Mouse (Mus musculus): ENCODE results near the gene Id3. TPM values are rescaled to one million over a fixed set of nuclear protein-coding genes. Genes with fewer than 3 reads are reported as not detected.

Id3 gene
- total RNA-seq, 2 experiments from 2014 or later: 14.7 TPM; not detected in 1

DNA sequence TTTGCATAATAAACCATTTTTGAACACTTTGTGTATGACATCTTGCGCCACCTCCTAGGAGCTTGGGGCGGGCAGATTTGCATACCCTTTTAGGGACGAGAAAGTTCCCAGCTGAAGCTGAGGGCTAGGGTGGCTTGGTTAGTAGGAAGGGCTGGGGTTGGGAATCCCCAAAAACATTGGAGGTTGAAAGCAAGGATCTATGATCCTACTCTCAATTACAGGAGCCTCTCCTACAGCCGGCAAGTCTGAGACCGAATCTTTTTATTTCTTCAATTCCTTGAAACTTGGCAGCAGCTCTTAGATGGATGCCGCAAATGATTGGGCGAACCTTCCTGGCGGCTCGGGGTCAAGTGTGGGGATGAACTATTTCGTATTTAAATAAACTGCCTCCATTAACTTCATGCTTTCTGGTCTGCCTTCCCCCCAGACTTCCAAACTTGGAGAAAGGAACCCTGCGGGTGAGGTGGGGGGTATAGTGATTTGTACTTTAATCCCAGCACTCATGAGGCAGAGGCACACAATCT lies 2.1 kb downstream of the Id3 start:
- no peak for ATAC-seq (replicated peaks; ENCODE audit: low FRiP score, poor library complexity, severe bottlenecking)

DNA sequence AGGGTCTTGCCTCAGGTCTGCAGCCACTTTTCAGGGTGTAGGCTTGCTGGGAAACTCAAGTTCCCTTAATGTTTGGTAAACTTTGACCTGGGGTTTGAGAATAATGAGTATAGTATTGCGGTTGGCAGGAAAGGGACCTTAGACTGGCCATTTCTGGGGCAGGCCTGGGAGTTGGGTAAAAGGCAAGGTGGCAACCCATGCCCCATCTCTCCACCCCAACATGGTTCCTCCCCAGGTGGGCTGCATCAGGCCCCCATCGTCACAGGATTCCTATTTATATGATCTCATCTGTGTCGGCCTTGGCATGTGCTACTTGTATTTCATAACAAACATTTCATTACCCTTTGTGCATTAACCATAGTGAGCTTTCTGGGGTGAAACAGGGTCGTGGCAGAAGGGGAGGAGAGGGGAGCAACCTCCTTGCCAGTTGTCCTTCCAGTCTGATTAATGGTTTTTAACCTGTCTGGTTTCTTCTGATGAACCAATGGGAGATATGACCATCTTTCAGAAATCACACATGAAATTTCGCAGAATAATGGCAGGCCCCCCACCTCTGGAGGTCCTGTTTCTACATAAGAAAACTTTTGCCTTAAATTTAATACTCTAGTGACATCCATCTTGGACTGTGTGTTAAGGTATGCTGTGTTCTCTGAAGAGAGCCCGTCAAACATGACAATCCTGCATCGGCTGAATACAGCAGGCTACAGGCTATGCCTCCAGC lies 2.9 kb downstream of the Id3 start:
- ATAC-seq (replicated peaks; ENCODE audit: low FRiP score, poor library complexity, severe bottlenecking): no peak

DNA sequence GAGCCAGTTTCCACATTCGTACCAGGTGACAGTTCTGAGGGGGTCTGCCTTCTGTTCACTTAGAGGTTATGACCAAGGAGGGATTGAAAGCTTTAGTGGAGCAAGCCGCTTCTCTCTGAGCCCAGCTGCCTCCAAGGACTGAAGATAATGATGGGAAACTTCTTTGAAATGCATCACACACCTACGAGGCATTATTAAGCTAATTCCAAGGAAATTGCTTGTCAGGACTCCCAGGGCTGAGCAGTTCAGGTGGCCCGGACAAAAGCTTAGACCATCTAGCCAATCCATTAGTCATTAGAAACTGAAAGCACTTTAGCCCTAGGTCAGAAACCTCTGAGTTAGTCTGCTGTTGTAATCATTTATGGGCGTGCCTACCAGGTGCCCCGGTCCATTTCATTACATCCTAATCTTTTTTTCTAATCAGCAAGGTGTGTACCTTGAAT lies 3.4 kb downstream of the Id3 start:
- ATAC-seq (replicated peaks; ENCODE audit: low FRiP score, poor library complexity, severe bottlenecking): no peak

DNA sequence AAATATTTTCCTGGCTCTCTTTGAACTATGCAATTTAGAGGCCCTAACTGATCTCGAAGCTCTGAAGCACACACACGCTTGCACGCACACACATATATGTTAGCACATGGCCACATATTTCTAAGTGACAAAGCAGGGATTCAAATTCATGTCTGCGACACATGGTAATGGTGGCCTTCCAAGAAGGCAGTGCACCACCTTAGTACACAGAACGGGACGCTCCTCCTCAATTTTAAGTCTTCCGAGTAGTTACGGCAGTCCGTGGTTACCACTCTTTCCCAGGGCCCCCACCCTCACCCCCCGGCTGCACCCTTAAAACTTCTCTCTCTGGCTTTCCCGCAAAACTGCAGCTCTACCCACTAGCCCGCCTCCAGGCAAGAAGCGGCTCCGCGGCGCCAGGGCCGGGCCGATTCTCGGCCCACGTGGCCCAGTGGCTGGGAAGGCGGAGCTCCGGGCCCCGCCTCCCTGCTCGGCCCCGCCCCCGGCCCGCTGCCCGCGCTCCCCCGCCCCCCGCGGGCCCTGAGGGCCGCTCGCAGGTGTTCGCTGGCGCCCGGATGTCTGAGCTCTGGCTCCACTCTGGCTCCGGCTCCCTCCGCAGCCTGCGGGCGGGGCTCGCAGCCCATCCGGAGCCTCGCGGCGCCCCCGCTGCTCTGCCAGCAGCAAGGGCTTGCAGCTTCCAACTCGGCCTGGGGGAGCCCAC lies 4.3 kb downstream of the Id3 start:
- ATAC-seq (replicated peaks; ENCODE audit: low FRiP score, poor library complexity, severe bottlenecking): peak; percentile 80

DNA sequence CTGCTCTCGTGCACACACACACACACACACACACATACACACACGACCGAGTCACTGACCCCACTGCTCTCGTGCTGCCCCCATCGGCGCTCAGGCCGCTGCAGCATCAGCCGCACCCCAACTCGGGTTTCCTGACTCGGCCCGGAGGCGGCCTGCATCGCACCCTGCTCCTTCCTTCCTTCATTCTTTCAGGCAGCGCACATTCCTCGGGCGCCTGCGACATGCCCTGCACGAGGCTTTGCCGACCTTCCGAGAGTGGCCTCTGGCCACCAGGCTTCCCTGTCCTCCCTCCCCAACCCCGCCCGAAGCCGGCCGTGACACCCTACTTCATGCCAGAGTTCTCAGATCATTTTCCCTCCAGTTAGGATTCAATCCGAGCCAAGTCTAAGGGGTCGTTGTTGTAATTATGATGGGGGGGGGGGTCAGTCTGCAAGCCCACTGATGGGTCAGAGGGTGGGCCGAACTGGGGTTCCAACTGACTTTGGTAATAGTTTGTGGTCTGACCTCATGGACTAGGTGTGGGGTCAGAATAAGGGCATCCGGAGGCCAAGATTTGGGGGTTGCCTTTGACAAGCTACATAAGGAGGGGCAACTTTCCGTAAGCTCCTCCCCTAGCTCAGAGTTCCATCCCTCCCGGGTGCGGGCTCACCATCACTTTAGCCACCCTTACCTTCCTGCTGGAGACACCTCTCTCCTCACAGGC lies 5.2 kb downstream of the Id3 start:
- ATAC-seq (replicated peaks; ENCODE audit: low FRiP score, poor library complexity, severe bottlenecking): no peak

DNA sequence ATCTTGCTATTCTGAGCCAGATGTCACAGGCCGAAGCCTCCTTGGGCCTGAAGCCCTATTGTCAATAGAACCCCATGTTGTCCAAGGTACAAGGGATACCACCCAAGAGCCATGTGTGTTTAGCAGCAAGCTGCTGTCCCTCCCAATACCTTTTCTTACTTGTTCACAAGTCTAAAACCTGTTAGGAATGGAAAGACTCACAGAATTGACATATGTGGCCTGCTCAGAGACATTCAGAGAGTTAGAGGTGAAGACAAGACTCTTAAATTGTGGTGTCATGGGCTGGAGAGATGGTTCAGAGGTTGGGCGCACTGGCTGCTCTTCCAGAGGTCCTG lies 5.7 kb downstream of the Id3 start:
- ATAC-seq (replicated peaks; ENCODE audit: low FRiP score, poor library complexity, severe bottlenecking): no peak

DNA sequence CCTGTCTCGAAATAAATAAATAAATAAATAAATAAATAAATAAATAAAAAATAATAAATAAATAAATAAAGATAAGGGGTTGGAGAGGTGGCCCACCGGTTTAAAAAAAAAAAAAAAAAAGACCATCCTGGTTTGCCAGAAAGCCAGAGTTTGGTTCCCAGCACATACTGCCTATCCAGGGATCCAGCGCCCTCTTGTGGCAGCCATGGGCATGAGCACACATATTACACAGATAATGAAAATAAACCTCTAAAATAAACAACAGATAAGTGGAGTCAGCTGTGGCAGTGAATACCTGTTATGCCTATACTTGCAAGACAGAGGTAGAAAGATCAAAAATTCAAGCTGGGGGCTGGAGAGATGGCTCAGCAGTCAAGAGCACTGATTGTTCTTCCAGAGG lies 6.4 kb downstream of the Id3 start:
- 0 out of 2 replicates have a peak, but pooled peaks have one; percentile 44 for ATAC-seq (replicated peaks; ENCODE audit: low FRiP score, poor library complexity, severe bottlenecking)

DNA sequence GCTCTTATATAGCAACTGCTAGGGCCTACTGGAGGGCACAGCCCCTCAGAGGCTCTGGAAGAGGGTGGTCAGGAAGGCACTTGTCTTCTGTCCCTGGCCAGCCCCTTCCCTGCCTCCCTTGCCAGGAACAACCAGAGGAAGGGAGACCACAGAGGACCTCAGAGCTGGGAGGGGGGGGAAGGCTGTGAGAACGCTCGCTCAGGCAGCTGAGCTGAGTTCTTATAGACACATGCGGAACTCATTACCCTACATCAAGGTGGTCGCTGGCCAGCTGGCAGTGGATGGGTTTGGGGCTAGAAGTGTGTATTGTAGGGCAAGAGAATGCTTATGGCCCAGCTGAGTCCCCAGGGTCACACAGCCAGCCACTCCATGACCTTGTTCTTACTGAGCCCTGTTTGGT lies 7.3 kb downstream of the Id3 start:
- no peak for ATAC-seq (replicated peaks; ENCODE audit: low FRiP score, poor library complexity, severe bottlenecking)

DNA sequence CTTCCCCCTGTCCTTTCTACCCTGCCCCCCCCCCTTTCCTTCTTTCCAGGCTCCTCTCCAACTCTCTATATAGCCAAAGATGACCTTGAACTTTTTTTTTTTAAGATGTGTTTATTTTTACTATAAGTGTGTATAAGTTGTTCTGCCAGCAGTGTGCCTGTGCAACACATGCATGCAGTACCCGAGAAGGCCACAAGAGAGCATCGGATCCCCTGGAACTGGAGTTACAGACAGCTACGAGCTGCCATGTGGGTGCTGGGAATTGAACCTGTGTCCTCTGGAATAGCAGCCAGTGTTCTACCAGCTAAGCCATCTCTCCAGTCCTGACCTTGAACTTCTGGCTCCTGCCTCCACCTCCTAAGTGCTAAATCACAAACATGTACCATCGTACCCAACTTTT lies 9.5 kb downstream of the Id3 start:
- no peak for ATAC-seq (replicated peaks; ENCODE audit: low FRiP score, poor library complexity, severe bottlenecking)

DNA sequence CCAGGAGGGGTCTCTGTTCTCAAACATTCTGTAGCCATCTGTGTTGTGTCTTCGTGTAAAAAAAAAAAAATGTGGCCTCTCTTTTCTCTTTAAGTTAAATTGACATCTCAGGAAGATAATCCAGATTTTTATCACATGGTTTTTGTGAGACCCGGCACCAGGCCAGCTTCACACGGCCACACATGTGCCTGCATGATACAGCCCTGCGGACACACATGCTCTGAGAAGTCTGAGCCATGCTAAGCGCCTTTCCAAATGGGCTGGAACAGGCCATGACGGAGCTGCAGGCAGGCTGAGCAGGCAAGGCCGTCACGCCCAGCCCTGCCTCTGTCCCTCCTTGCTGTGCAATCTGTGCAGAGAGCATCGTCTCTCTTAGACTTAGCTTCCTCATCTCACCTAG lies 11.2 kb downstream of the Id3 start:
- no peak for ATAC-seq (replicated peaks; ENCODE audit: low FRiP score, poor library complexity, severe bottlenecking)

DNA sequence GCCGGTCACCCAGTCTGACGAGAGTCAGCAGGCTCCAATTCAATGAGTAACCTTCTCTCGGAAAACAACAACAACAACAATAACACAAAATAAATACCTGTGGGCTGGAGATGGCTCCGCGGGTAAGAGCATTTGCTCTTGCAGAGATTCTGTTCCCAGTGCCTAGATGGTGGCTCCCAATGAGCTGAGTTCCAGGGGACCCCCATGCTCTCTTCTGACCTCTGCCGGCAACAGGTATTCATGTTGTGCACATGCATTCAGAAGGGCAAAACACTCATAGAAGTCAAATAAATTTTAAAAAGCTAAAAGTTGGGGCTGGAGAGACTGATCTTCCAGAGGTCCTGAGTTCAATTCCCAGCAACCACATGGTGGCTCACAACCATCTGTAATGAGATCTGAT lies 15.2 kb downstream of the Id3 start:
- no peak for ATAC-seq (replicated peaks; ENCODE audit: low FRiP score, poor library complexity, severe bottlenecking)

DNA sequence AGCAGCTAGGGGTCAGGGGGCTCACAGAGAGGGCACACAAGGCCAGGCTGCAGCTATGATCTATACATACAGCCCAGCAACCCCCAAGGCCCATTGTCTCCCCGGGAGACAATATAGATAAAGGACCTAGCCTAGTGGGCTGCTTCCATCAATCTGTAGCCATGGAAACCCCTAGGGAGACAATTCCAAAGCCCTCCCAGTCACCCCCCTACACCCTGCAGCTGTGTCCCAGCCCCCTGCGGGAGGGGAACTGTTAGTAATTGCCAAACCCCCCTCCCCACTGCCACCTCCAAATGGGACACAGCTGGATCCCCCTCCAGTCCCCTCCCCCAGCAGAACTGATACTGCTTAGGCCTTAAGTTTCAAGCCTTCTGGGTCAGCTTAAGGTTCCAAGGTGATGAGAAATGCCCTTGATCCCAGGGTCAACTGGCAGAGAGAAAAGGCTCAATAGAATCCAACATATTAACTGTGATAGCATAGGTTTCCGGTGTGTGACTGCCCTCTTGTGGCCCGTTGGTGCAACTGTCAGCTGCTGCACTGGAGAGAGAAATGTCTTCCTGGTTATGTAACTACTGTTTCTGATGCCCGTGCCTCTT lies 16.6 kb downstream of the Id3 start:
- peak; percentile 75 for ATAC-seq (replicated peaks; ENCODE audit: low FRiP score, poor library complexity, severe bottlenecking)

DNA sequence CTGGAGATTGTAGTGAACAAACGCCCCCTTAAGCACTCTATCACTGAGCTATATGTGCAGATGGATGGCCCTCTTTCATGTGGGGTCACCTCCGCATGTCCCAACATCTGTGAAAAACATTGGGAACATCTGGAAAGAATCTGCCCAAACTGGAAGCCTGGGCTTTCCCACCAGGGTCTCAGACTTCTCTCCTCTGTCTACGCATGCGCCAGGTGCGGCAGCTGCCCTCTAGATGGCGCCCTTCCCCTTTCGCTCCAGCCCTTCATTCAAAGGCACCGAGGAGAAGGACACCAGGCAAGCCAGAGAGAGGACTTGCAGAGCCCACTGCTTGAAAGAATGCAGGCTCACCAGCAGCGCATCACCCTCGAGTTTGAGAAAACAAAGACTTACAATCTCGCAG lies 20.2 kb downstream of the Id3 start:
- peak; percentile 87 for ATAC-seq (replicated peaks; ENCODE audit: low FRiP score, poor library complexity, severe bottlenecking)

DNA sequence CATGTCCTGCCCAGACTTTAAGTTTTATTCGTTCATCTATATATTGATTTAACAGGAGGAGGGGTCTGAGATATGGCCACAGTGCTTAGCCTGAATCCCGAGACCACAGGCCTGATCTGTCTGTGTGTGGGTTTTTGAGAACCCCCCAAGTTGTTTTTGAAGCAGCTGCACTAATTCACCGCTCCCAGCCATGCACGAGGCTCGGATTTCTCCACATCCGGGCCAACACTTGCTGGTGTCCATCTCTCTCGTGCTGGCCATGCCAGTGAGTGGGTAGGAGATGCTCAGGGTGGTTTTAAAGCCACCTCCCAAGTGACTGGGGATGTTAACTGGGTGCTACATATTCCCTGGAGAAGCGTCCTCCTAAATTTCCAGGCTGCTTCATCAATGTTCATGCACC lies 21.7 kb downstream of the Id3 start:
- no peak for ATAC-seq (replicated peaks; ENCODE audit: low FRiP score, poor library complexity, severe bottlenecking)

DNA sequence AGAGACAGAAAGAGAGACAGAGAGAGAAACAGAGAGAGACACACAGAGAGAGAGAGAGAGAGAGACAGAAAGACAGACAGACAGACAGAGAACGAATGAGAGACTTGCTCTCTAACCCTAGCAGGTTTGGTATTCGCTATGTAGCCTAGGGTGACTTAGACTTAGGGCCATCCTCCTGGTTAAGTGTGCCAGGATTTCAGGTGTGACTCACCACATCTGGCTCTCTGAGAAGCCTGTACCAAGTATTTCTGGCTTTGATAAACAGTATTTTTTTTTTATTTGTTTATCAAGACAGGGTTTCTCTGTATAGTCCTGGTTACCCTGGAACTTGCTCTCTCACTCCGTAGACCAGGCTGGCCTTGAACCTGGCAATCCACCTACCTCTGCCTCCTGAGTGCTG lies 24.4 kb downstream of the Id3 start:
- ATAC-seq (replicated peaks; ENCODE audit: low FRiP score, poor library complexity, severe bottlenecking): no peak

DNA sequence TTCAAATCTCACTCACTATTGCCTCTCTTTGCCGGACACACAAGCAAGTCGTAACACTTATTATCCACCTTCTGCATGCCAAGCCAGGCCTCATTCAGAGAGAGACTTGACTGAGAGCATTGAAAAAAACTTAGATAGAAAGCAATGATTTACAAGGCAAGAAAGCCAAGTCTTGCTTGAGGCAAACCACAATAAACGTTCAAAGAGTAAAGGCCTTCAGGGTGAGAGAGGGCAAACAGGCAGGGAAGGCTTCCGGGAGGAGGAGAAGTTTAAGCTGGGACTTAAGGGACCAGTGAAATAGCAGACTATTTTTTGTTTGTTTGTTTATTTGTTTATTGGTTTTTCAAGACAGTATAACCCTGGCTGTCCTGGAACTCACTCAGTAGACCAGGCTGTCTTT lies 27.1 kb downstream of the Id3 start:
- ATAC-seq (replicated peaks; ENCODE audit: low FRiP score, poor library complexity, severe bottlenecking): no peak

DNA sequence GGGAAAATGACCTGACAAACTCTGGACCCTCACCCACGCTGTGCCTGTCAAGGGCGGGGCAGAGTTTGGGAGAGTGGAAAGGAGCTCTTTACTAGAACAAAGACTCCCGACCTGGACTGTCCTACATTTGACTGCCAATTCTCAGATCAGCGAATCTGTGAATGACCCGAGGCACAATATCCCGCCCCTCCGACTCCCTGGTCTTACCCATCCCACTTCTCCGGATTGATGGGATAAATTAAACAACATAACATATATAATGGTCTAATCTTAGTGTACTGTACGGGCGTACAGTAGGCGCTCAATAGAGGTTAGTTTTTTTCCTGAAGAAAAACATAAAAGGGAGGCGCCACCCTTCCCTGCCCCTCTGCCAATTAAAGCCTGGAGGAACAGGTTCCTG lies 28.2 kb downstream of the Id3 start:
- ATAC-seq (replicated peaks; ENCODE audit: low FRiP score, poor library complexity, severe bottlenecking): no peak

DNA sequence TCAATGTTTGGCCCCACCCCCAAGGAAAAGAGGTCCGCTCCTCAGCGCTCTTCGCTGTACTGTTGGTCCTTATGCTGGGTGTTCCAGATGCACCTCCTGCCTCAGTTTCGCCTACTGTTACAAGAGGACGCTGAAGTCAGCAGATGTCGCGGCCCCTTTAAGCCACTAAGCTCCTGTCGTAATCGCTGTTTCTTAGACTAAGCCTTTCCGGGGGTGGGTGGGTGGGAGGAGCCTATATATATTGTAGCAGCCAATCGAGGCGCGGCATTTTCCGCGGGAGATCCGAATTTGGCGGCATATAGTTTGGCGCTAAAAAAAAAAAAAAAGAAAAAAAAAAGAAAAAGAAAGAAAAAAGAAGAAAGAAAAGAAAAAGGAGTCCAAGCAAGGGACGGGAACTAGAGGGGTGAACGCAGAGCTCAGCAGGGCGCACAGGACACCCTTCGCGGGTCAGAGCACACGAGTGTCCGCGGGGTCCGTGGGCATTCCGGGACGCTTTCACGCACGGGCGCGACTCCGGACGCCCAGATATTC lies 28.8 kb downstream of the Id3 start, which contains the start of gene E2f2:
TSS of gene E2f2 (plus strand) at position 384 of the 531 bp plus-strand sequence.
- peak; percentile 43 for ATAC-seq (replicated peaks; ENCODE audit: low FRiP score, poor library complexity, severe bottlenecking)

DNA sequence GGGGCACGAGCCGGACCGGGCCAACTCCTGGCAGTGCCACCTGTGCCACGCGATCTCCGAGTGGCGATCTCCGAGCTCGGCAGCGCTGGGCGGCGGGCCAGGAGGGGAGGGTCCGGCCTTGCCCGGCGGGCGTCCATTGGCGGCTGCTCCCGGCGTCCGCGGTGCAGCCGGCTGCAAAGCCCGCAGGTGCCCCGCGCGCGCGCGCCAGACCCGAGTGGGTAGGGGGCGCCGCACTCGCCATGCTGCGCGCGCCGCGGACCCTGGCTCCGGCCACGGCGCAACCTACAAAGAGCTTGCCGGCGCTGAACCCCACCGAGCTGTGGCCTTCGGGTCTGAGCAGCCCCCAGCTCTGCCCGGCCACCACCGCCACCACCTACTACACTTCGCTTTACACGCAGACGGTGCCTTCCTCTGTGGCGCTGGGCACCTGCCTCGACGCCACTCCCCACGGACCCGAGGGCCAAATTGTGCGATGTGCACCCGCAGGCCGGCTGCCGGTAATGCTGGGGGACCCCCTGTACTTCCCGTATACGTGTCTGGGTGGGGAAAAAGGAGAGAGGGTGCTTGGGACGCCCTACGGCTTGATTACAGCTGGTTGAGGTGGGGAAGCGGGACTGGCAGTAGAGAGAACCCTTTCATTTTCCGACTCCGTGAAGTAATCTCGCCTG lies 29.4 kb downstream of the Id3 start:
- ATAC-seq (replicated peaks; ENCODE audit: low FRiP score, poor library complexity, severe bottlenecking): peak; percentile 41
